ENCODE assay signal across 15 mouse cellular contexts in the genomic region with DNA sequence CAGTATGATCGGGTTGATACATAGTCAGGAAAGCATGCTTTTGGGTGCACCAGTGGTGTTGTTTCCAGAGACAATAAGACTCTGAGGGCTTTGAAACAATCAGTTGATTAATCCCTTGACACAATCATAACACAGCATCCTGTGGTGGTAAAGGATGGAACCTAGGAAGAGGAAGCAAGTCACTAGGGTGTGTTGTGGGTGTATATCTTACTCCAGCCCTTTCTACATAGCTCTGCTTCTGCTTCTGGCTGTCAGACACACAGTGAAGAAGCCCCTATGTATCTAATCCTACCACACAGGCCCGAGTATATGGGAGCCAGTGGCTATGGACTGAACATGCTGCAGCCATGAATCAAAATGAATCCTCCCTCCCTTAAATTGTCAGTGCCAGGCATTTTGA.
"Had no signal": no experiment of that assay in that cellular context is flagged by ENCODE, and none has a peak within 500 bp of the region (broad histone marks: within the 10 kb centered on the region; RNA-seq: fewer than 3 reads in every experiment).

No protein-coding gene starts in this region.

- DNase-seq: liver, postnatal 0 days; lung, adult 2 months; lung, postnatal 14 days; lung, postnatal 36 days; retina, postnatal 1 day; right cerebral cortex, adult 18-20 months; right cerebral cortex, postnatal 25 days; right cerebral cortex, postnatal 4 days; spleen, adult 18-20 months; thymus, adult 18-20 months; thymus, postnatal 14 days; thymus, postnatal 36 days had no signal

- ATAC-seq: liver, postnatal 0 days; lung, postnatal 0 days; midbrain, embryonic 13.5 days; midbrain, embryonic 15.5 days had no signal
